Comparison of ENCODE assay signal across 12 mouse cellular contexts in genomic region chr1:52470811-52471489, GRCm38 (mm10). TPM values are rescaled to one million over a fixed set of nuclear protein-coding genes. Genes with fewer than 3 reads are reported as not detected.
A peak's percentile ranks its signal among the peaks of the same experiment; 100 is the strongest.
DNase-seq lines count a peak whose midpoint lies in the region; ATAC-seq and TF ChIP-seq lines count a peak whose summit lies in the region.
"Had no signal": no experiment of that assay in that cellular context is flagged by ENCODE, and none has a peak within 500 bp of the region (broad histone marks: within the 10 kb centered on the region; RNA-seq: fewer than 3 reads in every experiment).

No protein-coding gene starts in this region.

- peaks cover 3% of the 10 kb centered on the region; the same call in 1 of the 2 replicates for H3K9me3 ChIP-seq in forebrain, embryonic 10.5 days
- no peaks in the 10 kb centered on the region for H3K9me3 ChIP-seq in forebrain, postnatal 0 days (ENCODE audit: low read length)
- H3K9me3 ChIP-seq in forebrain, embryonic 13.5 days (replicated peaks) = no peaks in the 10 kb centered on the region
- H3K9me3 ChIP-seq in limb, embryonic 13.5 days = no peaks in the 10 kb centered on the region
- H3K9me3 ChIP-seq in neural tube, embryonic 14.5 days (ENCODE audit: control insufficient read depth, low read length) = no peaks in the 10 kb centered on the region

- H3K36me3 ChIP-seq in forebrain, embryonic 10.5 days (replicated peaks) = no peaks in the 10 kb centered on the region
- H3K36me3 ChIP-seq in forebrain, postnatal 0 days (ENCODE audit: insufficient read depth) = peaks cover 10% of the 10 kb centered on the region; the same call in 1 of the 2 replicates
- peaks cover 8% of the 10 kb centered on the region for H3K36me3 ChIP-seq in forebrain, embryonic 13.5 days (ENCODE audit: poor library complexity, severe bottlenecking)
- H3K36me3 ChIP-seq in limb, embryonic 13.5 days = peaks cover 17% of the 10 kb centered on the region
- no peaks in the 10 kb centered on the region for H3K36me3 ChIP-seq in neural tube, embryonic 14.5 days (ENCODE audit: control insufficient read depth, insufficient read depth, low read length)

- no peaks in the 10 kb centered on the region for H3K27me3 ChIP-seq in forebrain, embryonic 10.5 days (ENCODE audit: poor library complexity, severe bottlenecking)
- no peaks in the 10 kb centered on the region for H3K27me3 ChIP-seq in forebrain, postnatal 0 days (ENCODE audit: insufficient read depth, low read length)
- H3K27me3 ChIP-seq in forebrain, embryonic 13.5 days = no peaks in the 10 kb centered on the region
- no peaks in the 10 kb centered on the region for H3K27me3 ChIP-seq in limb, embryonic 13.5 days
- no peaks in the 10 kb centered on the region for H3K27me3 ChIP-seq in neural tube, embryonic 14.5 days (ENCODE audit: control insufficient read depth, insufficient read depth, low read length)

- no peak overlapping the region for H3K9ac ChIP-seq in forebrain, postnatal 0 days
- no peak overlapping the region for H3K9ac ChIP-seq in forebrain, embryonic 13.5 days
- no peak overlapping the region for H3K9ac ChIP-seq in limb, embryonic 13.5 days
- H3K9ac ChIP-seq in neural tube, embryonic 14.5 days (replicated peaks; ENCODE audit: low read depth, low read length) = no peak overlapping the region

- no peak overlapping the region for H3K4me3 ChIP-seq in forebrain, embryonic 10.5 days
- H3K4me3 ChIP-seq in forebrain, postnatal 0 days (ENCODE audit: low read depth, low read length) = no peak overlapping the region
- H3K4me3 ChIP-seq in forebrain, embryonic 13.5 days = no peak overlapping the region
- H3K4me3 ChIP-seq in limb, embryonic 13.5 days = no peak overlapping the region
- H3K4me3 ChIP-seq in neural tube, embryonic 14.5 days (ENCODE audit: low read depth, low read length) = no peak overlapping the region

- DNase-seq in forebrain, embryonic 10.5 days (ENCODE audit: extremely low spot score, low spot score) = no peak
- no peak for DNase-seq in forebrain, postnatal 0 days
- no peak for DNase-seq in cerebellum, postnatal 4 days (ENCODE audit: low spot score in 2 of 2)
- no peak for DNase-seq in adrenal gland, postnatal 4 days (ENCODE audit: low spot score in 2 of 2)
- DNase-seq: cerebellum, adult 11 months; gastrocnemius, postnatal 25 days; layer of hippocampus, postnatal 36 days had no signal

- no peak for ATAC-seq in forebrain, postnatal 0 days
- peak; percentile 55; the same call in 1 of the 2 replicates for ATAC-seq in forebrain, embryonic 13.5 days
- peak; percentile 51; the same call in 1 of the 2 replicates for ATAC-seq in limb, embryonic 13.5 days (ENCODE audit: low FRiP score, low read depth)
- peak; percentile 92 for ATAC-seq in neural tube, embryonic 14.5 days (ENCODE audit: low read depth)
- ATAC-seq in frontal cortex, adult (ENCODE audit: low TSS enrichment) = no peak

- H3K4me1 ChIP-seq in forebrain, embryonic 10.5 days = peaks cover 9% of the 10 kb centered on the region; the same call in 1 of the 2 replicates
- no peaks in the 10 kb centered on the region for H3K4me1 ChIP-seq in forebrain, postnatal 0 days (ENCODE audit: insufficient read depth)
- H3K4me1 ChIP-seq in forebrain, embryonic 13.5 days = peaks cover 16% of the 10 kb centered on the region
- peaks cover 13% of the 10 kb centered on the region for H3K4me1 ChIP-seq in limb, embryonic 13.5 days
- H3K4me1 ChIP-seq in neural tube, embryonic 14.5 days (ENCODE audit: control insufficient read depth, insufficient read depth, low read length) = no peaks in the 10 kb centered on the region

- no peak overlapping the region for H3K4me2 ChIP-seq in forebrain, postnatal 0 days (ENCODE audit: low read depth)
- H3K4me2 ChIP-seq in forebrain, embryonic 13.5 days = no peak overlapping the region
- H3K4me2 ChIP-seq in limb, embryonic 13.5 days (replicated peaks) = no peak overlapping the region
- no peak overlapping the region for H3K4me2 ChIP-seq in neural tube, embryonic 14.5 days (ENCODE audit: low read depth, low read length)

- 67% methylated on average over 7 of the region's 7 CpGs for WGBS in forebrain, embryonic 10.5 days
- WGBS in forebrain, postnatal 0 days = 34% methylated on average over 7 of the region's 7 CpGs
- WGBS in forebrain, embryonic 13.5 days = 36% methylated on average over 7 of the region's 7 CpGs
- WGBS in limb, embryonic 13.5 days = 29% methylated on average over 7 of the region's 7 CpGs
- 11% methylated on average over 7 of the region's 7 CpGs for WGBS in neural tube, embryonic 14.5 days

- peak overlapping the region; percentile 44; the same call in 1 of the 2 replicates for H3K27ac ChIP-seq in forebrain, embryonic 10.5 days
- H3K27ac ChIP-seq in forebrain, postnatal 0 days (ENCODE audit: low read depth, low read length) = no peak overlapping the region
- H3K27ac ChIP-seq in forebrain, embryonic 13.5 days = peak overlapping the region; percentile 31; the same call in 1 of the 2 replicates
- H3K27ac ChIP-seq in limb, embryonic 13.5 days = no peak overlapping the region
- peak overlapping the region; percentile 6; the same call in 1 of the 2 replicates for H3K27ac ChIP-seq in neural tube, embryonic 14.5 days (ENCODE audit: low read depth, low read length)
- H3K27ac ChIP-seq: stomach, postnatal 0 days had no signal

- no peak for TF ChIP-seq CTCF in forebrain, postnatal 0 days (IDR thresholded peaks at IDR 0.05; ENCODE audit: low read depth)

RNA-seq across cellular contexts. Expression of gene Nab1, which starts 29.5 kb away (rescaled TPM):
- 2.7 and 3.8 TPM in 2 replicates for polyA plus RNA-seq in forebrain, embryonic 10.5 days (2016; fragmentation: Nextera tagmentation; extraction: Ambion mirVana)
- 23.0 and 30.5 TPM in 2 replicates for total RNA-seq in forebrain, postnatal 0 days (2014; rRNA removed)
- 4.6 and 9.5 TPM in 2 replicates for polyA plus RNA-seq in forebrain, postnatal 0 days (2015; fragmentation: Nextera tagmentation; extraction: Ambion mirVana)
- 8.5 and 10.4 TPM in 2 replicates for polyA plus RNA-seq in forebrain, embryonic 13.5 days (2015; fragmentation: Nextera tagmentation; extraction: Ambion mirVana)
- 10.7 and 12.2 TPM in 2 replicates for polyA plus RNA-seq in limb, embryonic 13.5 days (2015; fragmentation: Nextera tagmentation; extraction: Ambion mirVana)
- 8.1 and 10.4 TPM in 2 replicates for polyA plus RNA-seq in neural tube, embryonic 14.5 days (2014; fragmentation: Nextera tagmentation; extraction: Ambion mirVana)
- total RNA-seq in adrenal gland, postnatal 4 days (2021) = 10 to 100 TPM; 50.6 to 54.3 TPM

Comparison
In these comparisons a context has a peak if more than half of its experiments do, and no peak if none do; other contexts are left out.
1. H3K27ac ChIP-seq: peak in forebrain, embryonic 10.5 days (single experiment), forebrain, embryonic 13.5 days (single experiment) and neural tube, embryonic 14.5 days (single experiment); none in forebrain, postnatal 0 days (single experiment) and limb, embryonic 13.5 days (single experiment).
2. ATAC-seq: peak in forebrain, embryonic 13.5 days (single experiment), limb, embryonic 13.5 days (single experiment) and neural tube, embryonic 14.5 days (single experiment); none in forebrain, postnatal 0 days (single experiment) and frontal cortex, adult (single experiment).